Mouse (Mus musculus) cerebellum, adult 2 months (tissue): Measurements from ENCODE around the gene Cct3.

ENCODE experiments used
- CTCF ChIP-seq: fragments of 200-500 bp; IDR thresholded peaks from 2 replicates; pipeline ENCODE4 v1.5.1; 2011; ENCODE audit warnings: low read depth, mild to moderate bottlenecking, control low read depth, low read length, moderate library complexity, borderline replicate concordance; ENCODE audit not compliant: insufficient read depth
- POLR2A ChIP-seq: fragments of 200-500 bp; IDR thresholded peaks from 2 replicates; pipeline ENCODE4 v1.6.1; 2011; ENCODE audit warnings: low read length, control low read depth, borderline replicate concordance; ENCODE audit not compliant: insufficient read depth

DNA sequence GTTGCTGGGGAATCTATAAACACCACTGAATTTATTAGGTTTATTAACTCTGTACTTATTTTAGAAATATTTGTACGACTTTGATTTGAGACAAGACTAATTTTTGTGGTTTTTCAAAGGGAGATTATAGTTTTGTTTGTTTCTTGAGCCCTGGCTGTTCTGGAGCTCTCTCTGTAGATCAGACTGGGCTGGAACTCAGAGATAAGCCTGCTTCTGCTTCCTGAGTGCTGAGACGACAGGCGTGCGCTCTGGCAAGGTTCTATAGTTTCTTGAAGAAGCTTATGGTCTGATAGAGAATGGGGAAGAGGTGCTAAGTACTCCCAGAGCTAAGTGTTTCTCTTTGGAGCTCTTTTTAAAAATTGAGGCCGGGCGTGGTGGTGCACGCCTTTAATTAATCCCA, 41.4 kb downstream of the Cct3 start:
- no peak for TF ChIP-seq POLR2A
- TF ChIP-seq CTCF: no peak
